Mouse (Mus musculus): ENCODE measurements around the gene Cnnm2.

DNA sequence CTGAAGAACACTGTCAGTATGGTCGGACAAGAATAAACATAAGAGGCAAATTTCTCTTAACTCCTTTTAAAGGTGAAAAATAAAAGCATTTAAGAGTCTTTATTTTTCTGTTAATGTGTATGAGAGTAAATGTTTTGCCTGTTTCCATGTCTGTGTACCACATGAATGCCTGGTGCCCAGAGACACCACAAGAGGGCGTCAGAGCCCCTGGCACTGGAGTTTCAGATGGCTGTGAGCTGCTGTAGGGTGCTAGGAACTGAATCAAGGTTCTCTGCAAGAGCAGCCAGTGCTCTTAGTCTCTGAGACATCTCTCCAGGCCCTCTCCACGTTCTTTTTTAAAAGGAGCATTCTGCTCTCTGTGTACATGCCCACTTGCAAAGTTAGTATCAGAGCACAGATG lies 135.7 kb downstream of the Cnnm2 start:
- TF ChIP-seq CTCF (IDR thresholded peaks at IDR 0.05; ENCODE audit: insufficient read depth, low read depth, low read length): no peak
- no peak for TF ChIP-seq POLR2A (IDR thresholded peaks at IDR 0.05; ENCODE audit: insufficient read depth, low read depth, low read length)

Measured in olfactory bulb, adult 2 months (tissue).